Mouse (Mus musculus): Measurements from ENCODE around the gene Kctd18. TPM values are rescaled to one million over a fixed set of nuclear protein-coding genes. Genes with fewer than 3 reads are reported as not detected.

The Kctd18 gene
- polyA plus RNA-seq (2016; fragmentation: Nextera tagmentation; extraction: Ambion mirVana) = 24.8 and 26.1 TPM in 2 replicates

DNA sequence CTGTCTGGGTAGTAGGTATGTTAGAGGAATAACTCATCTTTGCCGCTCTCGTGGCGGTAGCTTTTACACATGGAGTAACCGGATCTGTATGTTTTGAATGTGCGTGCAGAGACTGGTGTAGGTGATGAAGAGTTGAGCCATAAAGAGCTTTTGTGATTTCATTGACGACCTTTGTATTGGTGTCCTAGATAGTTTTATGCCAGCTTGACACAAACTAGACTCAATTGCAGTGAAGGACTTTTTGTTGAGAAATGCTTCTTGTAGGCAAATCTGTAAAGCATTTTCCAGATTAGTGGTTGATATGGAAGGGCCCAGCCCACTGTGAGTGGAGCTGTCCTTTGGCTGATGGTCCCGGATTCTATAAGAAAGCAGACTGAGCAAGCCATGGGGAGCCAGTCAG lies at the start of gene Kctd18:
Gene Kctd18 (minus strand): TSS at position 101 of the 400 bp plus-strand sequence.
- H3K4me1 ChIP-seq = no peaks in the 10 kb centered on the region
- H3K4me3 ChIP-seq = no peak within 1 kb of the TSS
- 92% methylated on average over 7 of the region's 7 CpGs for WGBS
- H3K27ac ChIP-seq = no peak within 1 kb of the TSS
- no peak for ATAC-seq (ENCODE audit: insufficient number of reproducible peaks, insufficient read depth, low FRiP score, low TSS enrichment)
- H3K9me3 ChIP-seq = no peaks in the 10 kb centered on the region
- H3K27me3 ChIP-seq = no peaks in the 10 kb centered on the region
- no peak within 1 kb of the TSS for H3K9ac ChIP-seq
- H3K4me2 ChIP-seq (replicated peaks) = no peak within 1 kb of the TSS
- H3K36me3 ChIP-seq = peaks cover 54% of the 10 kb centered on the region

GRCm38 (mm10) chr1:58065606-58066005 lies 46.9 kb upstream of the Kctd18 start:
- no peak overlapping the region for H3K9ac ChIP-seq
- no peaks in the 10 kb centered on the region for H3K9me3 ChIP-seq
- 73% methylated on average over 3 of the region's 3 CpGs for WGBS
- H3K4me2 ChIP-seq (replicated peaks) = no peak overlapping the region
- no peaks in the 10 kb centered on the region for H3K4me1 ChIP-seq
- ATAC-seq (ENCODE audit: insufficient number of reproducible peaks, insufficient read depth, low FRiP score, low TSS enrichment) = no peak
- H3K27ac ChIP-seq = no peak overlapping the region
- no peaks in the 10 kb centered on the region for H3K27me3 ChIP-seq
- no peak overlapping the region for H3K4me3 ChIP-seq
- no peaks in the 10 kb centered on the region for H3K36me3 ChIP-seq

DNA sequence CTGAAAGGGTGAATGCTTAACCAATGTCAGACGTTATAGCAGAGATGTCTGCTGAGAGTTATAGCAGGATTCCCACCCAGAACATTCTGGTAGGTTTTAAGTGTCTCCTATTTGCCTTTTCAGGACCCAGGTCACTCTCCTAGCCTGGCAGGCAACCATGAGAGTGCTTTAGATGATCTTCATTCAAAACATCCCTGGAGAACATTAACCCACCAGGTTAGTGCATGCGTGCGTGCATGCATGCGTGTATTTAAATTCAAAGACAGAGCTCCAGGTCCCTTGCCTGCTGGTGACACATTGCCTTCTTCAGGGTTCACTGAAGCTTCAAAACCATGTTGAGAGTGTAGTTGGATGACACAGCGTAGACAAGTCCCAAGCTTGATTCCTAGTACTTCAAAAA lies 46.4 kb upstream of the Kctd18 start:
- WGBS = 89% methylated on average over 5 of the region's 5 CpGs

DNA sequence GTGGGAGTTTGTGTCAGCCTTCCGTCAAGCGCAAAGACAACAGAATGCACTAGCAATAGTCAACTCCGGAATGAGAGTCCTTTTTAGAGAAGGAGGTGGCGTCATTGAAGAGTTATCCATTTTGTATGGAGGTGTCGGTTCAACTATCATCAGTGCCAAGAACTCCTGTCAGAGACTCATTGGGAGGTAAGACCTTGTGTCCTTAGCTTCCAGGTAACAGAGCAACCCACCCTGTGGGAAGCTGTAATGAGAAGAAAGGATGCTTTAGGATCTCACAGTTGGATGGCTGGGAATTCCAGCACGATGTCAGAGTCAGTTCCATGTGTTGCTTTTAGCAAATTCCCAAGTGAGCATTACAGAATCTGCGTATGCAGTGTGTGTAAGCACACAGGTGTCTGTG lies 43.4 kb upstream of the Kctd18 start:
- Histone ChIP-seq H3K4me2 (replicated peaks) (no peak overlapping the region), H3K27me3 (no peaks in the 10 kb centered on the region), H3K36me3 (no peaks in the 10 kb centered on the region), H3K4me3 (no peak overlapping the region), H3K9ac (no peak overlapping the region), H3K9me3 (no peaks in the 10 kb centered on the region), H3K27ac (no peak overlapping the region), H3K4me1 (0 out of 2 replicates have a peak, but pooled peaks cover under 1% of the 10 kb centered on the region)
- 87% methylated on average over 7 of the region's 7 CpGs for WGBS
- no peak for ATAC-seq (ENCODE audit: insufficient number of reproducible peaks, insufficient read depth, low FRiP score, low TSS enrichment)

More for the DNA sequence above, 46.4 kb upstream of the Kctd18 start:
- Histone ChIP-seq H3K36me3 (no peaks in the 10 kb centered on the region), H3K9ac (no peak overlapping the region), H3K4me1 (no peaks in the 10 kb centered on the region), H3K9me3 (no peaks in the 10 kb centered on the region), H3K27me3 (no peaks in the 10 kb centered on the region), H3K4me3 (no peak overlapping the region), H3K4me2 (replicated peaks) (no peak overlapping the region), H3K27ac (no peak overlapping the region)
- no peak for ATAC-seq (ENCODE audit: insufficient number of reproducible peaks, insufficient read depth, low FRiP score, low TSS enrichment)

DNA sequence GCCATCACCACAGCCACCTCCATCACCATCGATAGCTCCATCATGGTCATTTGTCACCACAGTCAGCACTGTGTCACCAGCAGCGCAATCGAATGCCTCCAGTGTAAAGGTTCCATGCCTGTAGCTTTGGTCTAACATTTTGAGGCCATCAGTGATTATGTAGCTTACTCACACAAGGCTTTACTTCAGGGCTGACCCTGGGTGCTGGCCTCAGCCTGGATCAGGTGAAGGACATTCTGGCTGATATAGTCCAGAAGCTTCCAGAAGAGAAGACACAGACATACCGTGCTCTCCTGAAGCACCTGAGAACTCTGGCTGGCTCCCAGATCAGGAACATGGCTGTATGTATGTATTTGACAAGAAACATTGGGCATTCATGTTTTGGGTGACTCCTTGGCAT lies 40.1 kb upstream of the Kctd18 start:
- Histone ChIP-seq H3K4me1 (peaks cover 9% of the 10 kb centered on the region; the same call in 1 of the 2 replicates), H3K27ac (no peak overlapping the region), H3K27me3 (no peaks in the 10 kb centered on the region), H3K4me2 (replicated peaks) (no peak overlapping the region), H3K9me3 (no peaks in the 10 kb centered on the region), H3K4me3 (no peak overlapping the region), H3K36me3 (no peaks in the 10 kb centered on the region), H3K9ac (no peak overlapping the region)
- WGBS = 93% methylated on average over 4 of the region's 4 CpGs
- no peak for ATAC-seq (ENCODE audit: insufficient number of reproducible peaks, insufficient read depth, low FRiP score, low TSS enrichment)

GRCm38 (mm10) chr1:58056939-58057338 lies 38.2 kb upstream of the Kctd18 start:
- Histone ChIP-seq H3K4me3 (no peak overlapping the region), H3K27ac (no peak overlapping the region), H3K9ac (no peak overlapping the region), H3K4me1 (peaks cover 9% of the 10 kb centered on the region; the same call in 1 of the 2 replicates), H3K4me2 (replicated peaks) (no peak overlapping the region), H3K36me3 (no peaks in the 10 kb centered on the region), H3K27me3 (no peaks in the 10 kb centered on the region), H3K9me3 (no peaks in the 10 kb centered on the region)
- no peak for ATAC-seq (ENCODE audit: insufficient number of reproducible peaks, insufficient read depth, low FRiP score, low TSS enrichment)
- WGBS = 67% methylated on average over 11 of the region's 11 CpGs

DNA sequence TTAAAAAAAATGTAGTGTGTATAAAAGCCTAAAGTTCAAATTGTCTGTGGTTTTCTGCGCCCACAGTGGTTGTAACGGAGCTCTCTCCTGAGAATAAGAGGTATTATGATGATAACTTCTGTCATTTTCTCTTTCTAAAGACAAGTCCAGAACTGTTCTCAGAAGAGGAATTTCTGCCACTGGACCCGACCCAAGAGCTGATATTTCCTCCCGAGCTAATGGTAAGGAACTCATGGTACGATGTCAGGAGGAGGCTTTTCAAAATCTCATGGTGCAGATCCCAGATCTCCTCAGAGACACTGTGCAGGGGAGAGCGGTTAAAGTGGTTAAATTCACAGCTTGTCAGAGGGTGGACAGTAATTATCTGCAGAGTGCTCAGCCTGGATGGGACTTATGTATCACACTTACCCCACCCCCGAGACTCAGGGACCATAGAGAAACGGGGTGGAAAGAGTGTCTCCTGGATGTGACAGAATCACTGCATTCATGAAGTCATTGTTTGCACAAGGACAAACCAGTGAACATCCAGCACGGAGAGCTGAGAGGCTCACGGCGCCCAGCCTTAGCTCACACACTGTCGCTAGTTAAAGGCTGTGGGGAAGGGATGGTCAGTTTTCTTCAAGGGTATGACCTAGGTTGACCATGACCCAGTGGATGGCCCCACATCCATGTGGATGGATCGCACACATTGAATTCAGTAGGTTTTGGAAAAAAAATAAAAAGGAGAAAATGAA lies 37.5 kb upstream of the Kctd18 start:
- Histone ChIP-seq H3K4me1 (peaks cover 9% of the 10 kb centered on the region; the same call in 1 of the 2 replicates), H3K27ac (no peak overlapping the region), H3K27me3 (no peaks in the 10 kb centered on the region), H3K9ac (no peak overlapping the region), H3K4me3 (no peak overlapping the region), H3K4me2 (replicated peaks) (no peak overlapping the region), H3K36me3 (no peaks in the 10 kb centered on the region), H3K9me3 (no peaks in the 10 kb centered on the region)
- WGBS = 73% methylated on average over 13 of the region's 13 CpGs
- no peak for ATAC-seq (ENCODE audit: insufficient number of reproducible peaks, insufficient read depth, low FRiP score, low TSS enrichment)

GRCm38 (mm10) chr1:58055598-58055997 lies 36.8 kb upstream of the Kctd18 start:
- no peak overlapping the region for H3K4me3 ChIP-seq
- H3K27me3 ChIP-seq = no peaks in the 10 kb centered on the region
- no peak overlapping the region for H3K9ac ChIP-seq
- ATAC-seq (ENCODE audit: insufficient number of reproducible peaks, insufficient read depth, low FRiP score, low TSS enrichment) = no peak
- H3K27ac ChIP-seq = no peak overlapping the region
- peaks cover 9% of the 10 kb centered on the region; the same call in 1 of the 2 replicates for H3K4me1 ChIP-seq
- H3K9me3 ChIP-seq = no peaks in the 10 kb centered on the region
- H3K4me2 ChIP-seq (replicated peaks) = no peak overlapping the region
- WGBS = 89% methylated on average over 11 of the region's 11 CpGs
- H3K36me3 ChIP-seq = no peaks in the 10 kb centered on the region

GRCm38 (mm10) chr1:58049126-58049525 lies 30.4 kb upstream of the Kctd18 start:
- Histone ChIP-seq H3K9me3 (no peaks in the 10 kb centered on the region), H3K27me3 (no peaks in the 10 kb centered on the region), H3K4me3 (no peak overlapping the region), H3K27ac (no peak overlapping the region), H3K36me3 (no peaks in the 10 kb centered on the region), H3K4me2 (replicated peaks) (no peak overlapping the region), H3K9ac (no peak overlapping the region), H3K4me1 (no peaks in the 10 kb centered on the region)
- 86% methylated on average over 5 of the region's 5 CpGs for WGBS
- ATAC-seq (ENCODE audit: insufficient number of reproducible peaks, insufficient read depth, low FRiP score, low TSS enrichment) = no peak

DNA sequence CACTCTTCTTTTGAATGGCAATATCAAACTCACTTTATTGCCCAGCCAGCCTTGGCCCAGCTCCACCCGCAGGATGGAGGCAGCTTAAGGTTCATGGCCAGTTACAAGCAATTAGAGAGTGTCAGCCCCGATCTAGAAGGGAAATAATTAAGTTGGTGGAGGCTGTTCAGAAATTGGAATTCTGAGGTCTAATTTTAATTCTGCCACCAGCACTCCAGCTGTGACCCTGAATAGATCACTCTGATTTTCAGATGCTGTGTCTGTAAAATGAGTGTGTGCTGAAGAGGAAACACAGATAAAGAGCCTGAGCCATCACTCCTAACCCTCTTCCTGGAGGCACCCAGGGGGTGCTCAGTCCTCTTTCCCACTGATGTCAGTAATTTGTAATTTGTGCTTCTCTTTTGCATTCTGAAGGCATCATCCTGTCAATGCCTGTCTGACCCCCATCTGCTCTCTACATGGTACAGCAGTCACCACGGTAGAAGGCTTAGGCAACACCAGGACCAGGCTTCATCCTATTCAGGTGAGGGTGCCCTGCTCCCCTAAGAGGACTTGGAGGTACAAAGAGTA lies 28.1 kb upstream of the Kctd18 start:
- WGBS = 63% methylated on average over 3 of the region's 3 CpGs
- no peaks in the 10 kb centered on the region for H3K9me3 ChIP-seq
- no peak overlapping the region for H3K27ac ChIP-seq
- H3K27me3 ChIP-seq = no peaks in the 10 kb centered on the region
- H3K4me1 ChIP-seq = no peaks in the 10 kb centered on the region
- no peak for ATAC-seq (ENCODE audit: insufficient number of reproducible peaks, insufficient read depth, low FRiP score, low TSS enrichment)
- H3K4me3 ChIP-seq = no peak overlapping the region
- H3K4me2 ChIP-seq (replicated peaks) = no peak overlapping the region
- no peak overlapping the region for H3K9ac ChIP-seq
- no peaks in the 10 kb centered on the region for H3K36me3 ChIP-seq

DNA sequence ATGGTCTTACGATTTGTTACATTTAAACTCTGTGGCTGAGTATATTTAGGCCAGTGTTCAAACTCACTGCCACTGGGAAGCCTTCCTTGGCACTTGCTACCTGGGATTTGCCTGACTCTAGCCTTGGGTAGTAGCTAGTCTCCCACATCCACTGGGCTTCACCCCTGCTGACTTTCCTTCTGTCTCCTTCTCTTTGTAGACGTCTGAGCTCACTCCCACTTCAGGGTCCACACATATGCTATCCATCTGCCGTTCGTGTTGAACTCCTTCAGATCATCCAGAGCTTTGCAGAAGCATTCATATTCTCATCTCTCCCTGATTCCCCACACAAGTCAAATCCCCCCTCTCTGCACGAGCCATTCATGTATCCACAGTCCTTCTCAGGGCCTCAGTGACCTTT lies 26.8 kb upstream of the Kctd18 start:
- no peaks in the 10 kb centered on the region for H3K9me3 ChIP-seq
- 62% methylated on average over 5 of the region's 5 CpGs for WGBS

DNA sequence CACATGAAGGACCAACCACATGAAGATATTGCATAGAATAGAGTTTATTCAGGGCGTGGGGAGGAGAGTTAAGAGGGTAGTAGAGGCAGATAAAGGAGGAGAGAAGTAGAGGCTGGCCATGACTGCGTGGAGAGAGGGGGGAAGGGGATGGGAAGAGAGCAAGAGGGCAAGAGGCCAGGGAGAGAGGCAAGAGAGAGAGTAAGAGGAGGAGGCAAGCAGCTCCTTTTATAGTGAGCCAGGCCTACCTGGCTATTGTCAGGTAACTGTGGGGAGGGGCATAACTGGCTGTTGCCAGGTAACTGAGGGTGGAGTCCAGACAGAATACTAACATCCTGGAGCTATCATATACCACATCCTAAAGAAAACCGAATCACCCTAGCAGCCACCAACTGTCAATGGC lies 26.3 kb upstream of the Kctd18 start:
- no peak for ATAC-seq (ENCODE audit: insufficient number of reproducible peaks, insufficient read depth, low FRiP score, low TSS enrichment)
- H3K9me3 ChIP-seq = no peaks in the 10 kb centered on the region
- no peak overlapping the region for H3K27ac ChIP-seq
- no peak overlapping the region for H3K4me2 ChIP-seq (replicated peaks)
- H3K27me3 ChIP-seq = no peaks in the 10 kb centered on the region
- H3K4me3 ChIP-seq = no peak overlapping the region
- no peak overlapping the region for H3K9ac ChIP-seq
- WGBS = 79% methylated on average over 3 of the region's 3 CpGs
- H3K36me3 ChIP-seq = no peaks in the 10 kb centered on the region
- no peaks in the 10 kb centered on the region for H3K4me1 ChIP-seq

More for the DNA sequence above, 26.8 kb upstream of the Kctd18 start:
- H3K36me3 ChIP-seq = no peaks in the 10 kb centered on the region
- no peak for ATAC-seq (ENCODE audit: insufficient number of reproducible peaks, insufficient read depth, low FRiP score, low TSS enrichment)
- H3K4me3 ChIP-seq = no peak overlapping the region
- H3K27ac ChIP-seq = no peak overlapping the region
- H3K4me1 ChIP-seq = no peaks in the 10 kb centered on the region
- H3K4me2 ChIP-seq (replicated peaks) = no peak overlapping the region
- H3K27me3 ChIP-seq = no peaks in the 10 kb centered on the region
- no peak overlapping the region for H3K9ac ChIP-seq
